Mouse (Mus musculus): ENCODE measurements around the gene Anxa11. TPM values are rescaled to one million over a fixed set of nuclear protein-coding genes. Genes with fewer than 3 reads are reported as not detected.
"Not testable (repeated sequence)": the region's sequence is repeated elsewhere in the genome, so short reads cannot be mapped to it uniquely, and the experiment has no call there.

The Anxa11 gene
- total RNA-seq (2021): 10 to 100 TPM; 83.7 to 85.1 TPM
- long read RNA-seq, experiment 1, transcript Anxa11-201 (15 exons, 2,394 nt): major isoform, 127 of 149 reads
- long read RNA-seq, experiment 1, partial matches to known transcripts: 12 of 149 reads
- long read RNA-seq, experiment 1, other reads (novel, unspliced or antisense): 10 of 149 reads
- long read RNA-seq, experiment 2, transcript Anxa11-201 (15 exons, 2,394 nt): major isoform, 152 of 174 reads
- long read RNA-seq, experiment 2, partial matches to known transcripts: 12 of 174 reads
- long read RNA-seq, experiment 2, other reads (novel, unspliced or antisense): 8 of 174 reads

DNA sequence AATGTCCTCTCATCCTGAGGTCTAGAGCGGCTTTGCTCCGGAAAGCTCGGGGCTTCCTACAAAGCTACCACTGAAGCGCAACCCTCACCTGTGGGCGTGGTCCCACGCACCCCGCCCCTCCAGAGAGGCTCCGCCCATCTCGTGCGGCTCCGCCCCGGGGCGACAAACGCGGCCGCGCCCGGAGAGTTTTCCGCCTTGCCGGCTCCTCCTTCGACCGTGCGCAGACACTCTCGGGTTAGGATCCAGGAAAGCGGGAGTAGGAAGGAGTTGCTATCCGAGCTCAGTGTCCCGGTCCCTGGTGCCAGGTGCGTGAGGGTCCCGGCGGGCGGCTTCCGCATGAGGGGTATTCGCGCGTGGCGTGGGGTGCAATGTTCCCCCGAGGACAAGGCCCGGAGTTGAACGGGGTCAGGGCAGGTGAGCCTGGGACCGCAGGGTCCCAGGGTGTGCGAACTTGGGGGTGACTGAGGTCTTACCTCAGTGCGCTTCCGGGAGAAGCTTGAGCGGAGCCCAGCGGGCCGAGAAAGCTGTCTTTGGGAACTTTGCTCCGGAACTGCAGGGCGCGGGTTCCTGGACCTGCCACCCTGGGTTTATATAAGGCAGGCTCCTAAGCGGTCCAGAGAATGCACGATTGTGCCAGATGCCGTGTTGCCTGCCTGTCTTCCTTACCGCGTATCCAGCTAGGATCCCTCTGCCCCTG is at the start of gene Anxa11:
Anxa11 (plus strand) TSS at position 166 of the 697 bp plus-strand sequence.
- intact Hi-C loops (cut with DNase I; ENCODE audit: low total_unique reads): no loop called here
- peak; percentile 86 for DNase-seq

GRCm38 (mm10) chr14:25794331-25794730 is 47.6 kb upstream of the Anxa11 start:
- intact Hi-C loops (cut with DNase I; ENCODE audit: low total_unique reads): no loop called here
- DNase-seq: no peak

DNA sequence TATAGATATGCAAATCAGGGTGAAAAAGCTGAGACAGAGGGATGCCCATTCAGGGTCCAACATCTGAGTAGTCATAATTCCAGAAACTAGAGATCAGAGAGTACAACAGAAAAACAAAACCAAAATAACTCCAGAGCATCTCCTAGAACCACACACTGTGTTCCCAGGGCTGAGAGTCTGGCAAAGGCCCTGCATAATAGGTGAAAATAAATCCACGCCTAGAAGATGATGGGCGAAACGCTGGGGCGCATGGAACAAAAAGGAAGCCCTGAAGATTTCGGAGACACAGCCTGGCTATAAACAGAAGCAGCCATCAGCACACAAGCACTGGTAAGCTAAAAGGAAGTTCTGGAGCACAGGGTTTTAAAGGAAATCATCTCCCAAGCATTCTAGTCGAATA is 46.9 kb upstream of the Anxa11 start:
- intact Hi-C loops (cut with DNase I; ENCODE audit: low total_unique reads): no loop called here
- no peak for DNase-seq

DNA sequence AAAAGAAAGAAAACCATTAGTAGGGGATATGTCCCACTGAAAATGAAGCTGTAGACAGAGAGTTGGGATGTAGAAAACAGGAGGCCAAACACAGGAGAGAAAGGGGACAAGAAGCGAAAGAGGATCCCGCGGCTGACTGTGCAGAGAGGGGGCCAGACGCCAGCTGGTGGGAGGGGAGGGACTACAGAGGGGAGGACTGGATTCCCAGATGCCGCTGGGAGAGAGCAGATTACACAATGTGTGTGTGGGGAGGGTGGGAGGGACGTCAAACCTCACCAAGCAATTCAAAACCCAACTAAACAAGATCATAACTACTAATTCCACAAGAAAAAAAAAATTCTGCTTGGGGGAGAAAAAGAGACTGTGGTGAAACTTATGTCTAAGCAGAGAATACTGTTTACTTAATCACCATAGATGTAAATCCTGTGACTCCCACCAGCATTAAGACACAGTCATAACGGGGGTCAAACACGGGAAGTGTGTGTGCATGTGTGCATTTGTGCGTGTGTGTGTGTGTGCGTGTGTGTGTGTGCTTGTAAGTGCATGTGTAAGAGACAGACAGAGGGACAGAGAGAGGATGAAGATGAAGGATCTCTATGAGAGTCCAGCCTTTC is 46.3 kb upstream of the Anxa11 start:
- intact Hi-C loops (cut with DNase I; ENCODE audit: low total_unique reads): no loop called here
- peak; percentile 93 for DNase-seq

DNA sequence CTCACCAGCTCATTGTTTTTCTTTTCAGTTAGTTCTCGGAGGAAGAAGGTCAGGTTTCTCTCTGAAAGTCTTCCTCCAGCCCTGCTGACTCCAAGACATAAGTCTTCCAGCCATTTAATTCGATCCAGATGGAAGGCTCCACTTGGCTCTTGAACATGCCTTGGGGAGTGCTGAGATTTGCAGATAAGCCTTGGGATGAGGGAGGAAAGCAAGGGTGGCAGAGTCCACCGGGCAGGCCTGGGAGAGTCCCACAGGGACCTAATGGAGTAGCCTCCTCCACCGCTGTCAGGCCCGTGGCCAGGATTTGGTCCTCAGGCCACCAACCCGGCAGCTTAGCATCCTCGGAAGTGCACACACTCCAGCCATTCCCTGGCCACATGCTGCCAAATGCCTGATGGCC is 45.3 kb upstream of the Anxa11 start:
- DNase-seq: peak; percentile 30
- intact Hi-C loops (cut with DNase I; ENCODE audit: low total_unique reads): no loop called here

GRCm38 (mm10) chr14:25800166-25800960 is 41.6 kb upstream of the Anxa11 start:
- peak; percentile 91 for DNase-seq
- intact Hi-C loops (cut with DNase I; ENCODE audit: low total_unique reads): loop anchor here (5.0 kb wide), 1 partner anchor 83 kb away; no protein-coding TSS in a partner anchor

GRCm38 (mm10) chr14:25802511-25802910 is 39.4 kb upstream of the Anxa11 start:
- intact Hi-C loops (cut with DNase I; ENCODE audit: low total_unique reads): loop anchor here (5.0 kb wide), 1 partner anchor 85 kb away; no protein-coding TSS in a partner anchor
- DNase-seq: no peak

- intact Hi-C loops (cut with DNase I; ENCODE audit: low total_unique reads): loop anchor here (5.0 kb wide), 1 partner anchor 86 kb away; no protein-coding TSS in a partner anchor
- DNase-seq: no peak
Observed at GRCm38 (mm10) chr14:25803246-25803809, 38.6 kb upstream of the Anxa11 start.

DNA sequence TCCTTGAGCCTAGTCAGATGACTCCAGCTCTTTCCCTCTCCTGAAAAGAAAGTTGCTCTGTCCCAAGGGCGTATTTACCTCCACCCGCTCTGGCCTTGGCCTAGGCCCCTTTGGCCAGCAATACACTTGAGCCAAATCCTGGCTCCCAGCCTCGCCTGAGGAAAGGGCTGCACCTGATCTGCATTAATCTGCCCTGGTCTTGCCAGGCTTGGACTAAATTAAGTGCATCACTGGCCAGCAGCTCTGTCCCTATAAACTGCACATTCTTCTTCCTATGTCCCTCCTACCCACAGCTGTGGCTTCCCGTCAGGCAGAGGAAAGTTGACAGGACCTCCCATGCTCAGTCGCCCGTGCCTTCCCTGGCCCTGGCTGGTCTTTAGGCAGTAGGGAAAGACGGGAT is 36.1 kb upstream of the Anxa11 start:
- DNase-seq: peak; percentile 81
- intact Hi-C loops (cut with DNase I; ENCODE audit: low total_unique reads): no loop called here

GRCm38 (mm10) chr14:25806561-25806960 is 35.4 kb upstream of the Anxa11 start:
- no peak for DNase-seq
- intact Hi-C loops (cut with DNase I; ENCODE audit: low total_unique reads): no loop called here

GRCm38 (mm10) chr14:25811026-25811425 is 30.9 kb upstream of the Anxa11 start:
- DNase-seq; intact Hi-C loops (cut with DNase I; ENCODE audit: low total_unique reads): not testable (repeated sequence)

- intact Hi-C loops (cut with DNase I; ENCODE audit: low total_unique reads): no loop called here
Observed at GRCm38 (mm10) chr14:25814140-25814539, 27.8 kb upstream of the Anxa11 start.

GRCm38 (mm10) chr14:25816416-25816815 is 25.5 kb upstream of the Anxa11 start:
- DNase-seq: peak; percentile 68
- intact Hi-C loops (cut with DNase I; ENCODE audit: low total_unique reads): no loop called here

More at GRCm38 (mm10) chr14:25814140-25814539, 27.8 kb upstream of the Anxa11 start:
- DNase-seq: no peak

DNA sequence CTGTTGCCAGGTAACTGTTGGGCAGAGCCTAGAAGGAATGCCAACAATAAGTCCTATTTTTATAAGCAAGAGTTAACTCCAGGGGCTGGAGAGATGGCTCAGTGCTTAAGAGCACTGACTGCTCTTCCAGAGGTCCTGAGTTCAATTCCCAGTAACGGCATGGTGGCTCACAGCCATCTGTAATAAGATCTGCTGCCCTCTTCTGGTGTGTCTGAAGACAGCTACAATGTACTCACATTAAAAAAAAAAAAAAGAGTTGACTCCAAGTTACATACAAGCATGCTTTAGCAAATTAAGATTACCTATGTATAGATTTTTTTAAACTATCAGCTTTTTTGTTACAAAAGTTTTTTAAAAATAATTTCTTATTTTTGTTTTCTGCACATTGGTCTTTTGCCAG is 19.4 kb upstream of the Anxa11 start:
- DNase-seq: no peak
- intact Hi-C loops (cut with DNase I; ENCODE audit: low total_unique reads): no loop called here

DNA sequence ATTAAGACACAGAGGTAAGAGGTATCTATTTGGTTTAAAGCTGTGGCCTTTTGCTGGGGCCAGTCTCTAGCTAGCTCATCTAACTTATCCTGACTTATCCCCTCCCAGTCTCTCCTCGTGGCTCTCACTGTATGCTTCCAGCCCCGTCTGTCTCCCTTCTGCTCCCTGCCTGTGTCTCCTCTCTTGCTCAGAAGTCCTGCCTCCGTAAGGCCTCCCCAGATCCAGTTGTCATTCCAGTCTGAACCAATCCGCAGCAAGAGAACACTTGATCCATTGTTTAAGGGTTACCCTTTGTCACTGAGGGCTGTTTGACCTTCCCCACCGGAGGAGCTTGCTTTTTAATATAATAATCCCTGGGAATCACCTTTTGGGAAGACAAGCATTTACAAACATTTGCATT is 17.0 kb upstream of the Anxa11 start:
- intact Hi-C loops (cut with DNase I; ENCODE audit: low total_unique reads): no loop called here
- no peak for DNase-seq

GRCm38 (mm10) chr14:25825880-25826626 is 15.9 kb upstream of the Anxa11 start:
- no peak for DNase-seq
- intact Hi-C loops (cut with DNase I; ENCODE audit: low total_unique reads): no loop called here

DNA sequence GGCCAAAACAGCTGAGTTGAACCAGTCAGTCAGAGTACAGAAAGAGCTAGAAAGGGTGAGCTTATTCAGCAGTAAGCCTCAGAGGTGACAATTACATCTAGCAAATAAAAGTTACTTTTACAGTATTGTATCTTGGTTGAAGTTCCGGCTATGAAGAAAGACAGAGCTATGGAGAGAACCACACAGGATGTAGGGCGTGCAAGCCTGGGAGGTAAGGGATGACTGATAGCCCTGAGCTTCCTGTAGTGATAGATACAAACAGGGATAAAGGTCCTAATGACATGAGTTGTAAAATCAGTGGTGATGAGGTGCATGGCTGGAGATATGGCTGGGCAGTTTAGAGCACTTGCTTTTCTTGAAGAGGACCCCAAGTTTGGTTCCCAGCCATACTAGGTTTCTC is 15.1 kb upstream of the Anxa11 start:
- DNase-seq: no peak
- intact Hi-C loops (cut with DNase I; ENCODE audit: low total_unique reads): no loop called here

DNA sequence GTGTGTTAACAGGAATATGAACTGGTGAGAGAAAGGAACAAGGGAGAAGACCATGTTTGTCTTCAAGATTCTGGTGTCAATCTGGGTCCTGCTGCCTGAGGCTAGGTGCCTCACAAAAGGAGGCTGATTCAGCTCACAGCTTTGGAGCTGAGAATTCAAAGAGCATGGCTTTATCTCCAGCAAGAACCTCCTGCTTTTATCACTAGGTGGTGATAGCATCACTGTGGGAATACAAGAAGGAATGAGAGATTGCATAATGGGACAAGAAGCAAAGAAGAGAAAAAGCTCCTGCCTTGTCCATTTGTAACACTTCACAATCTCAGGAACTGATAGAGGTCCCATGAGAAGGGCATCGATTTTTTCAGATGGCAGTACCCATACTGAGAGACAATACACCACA is 10.6 kb upstream of the Anxa11 start:
- intact Hi-C loops (cut with DNase I; ENCODE audit: low total_unique reads): no loop called here
- DNase-seq: no peak

- intact Hi-C loops (cut with DNase I; ENCODE audit: low total_unique reads): no loop called here
- peak; percentile 63 for DNase-seq
Observed at GRCm38 (mm10) chr14:25832301-25832700, 9.7 kb upstream of the Anxa11 start.

Measured in gastrocnemius, postnatal 14 days (tissue).